Mouse (Mus musculus) stomach, postnatal 0 days (tissue): ENCODE measurements around the gene Mgat1.

Experiments used
- CTCF ChIP-seq: IDR thresholded peaks from 2 replicates; pipeline ENCODE4 v1.5.1; 2016; ENCODE audit warnings: antibody characterized with exemption, low read depth, mild to moderate bottlenecking, moderate library complexity
- EP300 ChIP-seq: optimal IDR thresholded peaks from 2 replicates; pipeline ENCODE3; 2016; ENCODE audit warnings: antibody characterized with exemption

DNA sequence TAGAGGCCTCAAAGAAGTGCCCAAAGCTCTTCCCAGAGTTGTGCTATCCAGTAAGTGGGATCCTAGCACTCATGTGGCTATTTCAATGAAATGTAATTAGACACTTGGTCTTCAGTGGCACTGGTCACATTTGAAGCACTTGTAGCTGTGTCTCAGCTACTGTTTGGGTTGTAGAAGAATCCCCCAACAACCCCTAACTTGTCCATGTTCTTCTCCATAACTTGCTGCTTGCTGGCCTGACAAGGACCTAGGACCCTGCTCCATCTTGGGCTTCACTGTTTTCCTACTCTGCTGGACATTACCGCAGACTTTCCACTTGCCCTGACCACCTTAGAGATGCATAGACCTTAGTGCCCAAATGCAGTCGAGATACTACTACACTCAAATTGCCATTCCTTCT, 41.9 kb upstream of the Mgat1 start:
- TF ChIP-seq CTCF = no peak
- no peak for TF ChIP-seq EP300
